Mouse (Mus musculus) bone marrow, adult 2 months (tissue): ENCODE measurements around the gene Srl. TPM values are rescaled to one million over a fixed set of nuclear protein-coding genes. Genes with fewer than 3 reads are reported as not detected.

Experiments
- H3K27ac ChIP-seq: fragments of 200-500 bp; 2 replicates; pipeline ENCODE4 v1.5.1; 2012; ENCODE audit warnings: low read depth, mild to moderate bottlenecking, control low read depth, inconsistent platforms, low read length; ENCODE audit not compliant: control insufficient read depth, poor library complexity, insufficient read depth
- H3K4me1 ChIP-seq: fragments of 200-500 bp; 2 replicates; pipeline ENCODE4 v1.6.1; 2011; ENCODE audit warnings: low read length; ENCODE audit not compliant: control insufficient read depth, insufficient read depth
- H3K4me3 ChIP-seq: fragments of 200-500 bp; replicated peaks from 2 replicates; pipeline ENCODE3; 2011; ENCODE audit warnings: mild to moderate bottlenecking, low read depth, low read length, control low read depth; ENCODE audit not compliant: control insufficient read depth
- CTCF ChIP-seq: fragments of 200-500 bp; IDR thresholded peaks from 2 replicates; pipeline ENCODE4 v1.5.1; 2011; ENCODE audit warnings: low read length, control low read depth; ENCODE audit not compliant: control insufficient read depth, insufficient read depth
- POLR2A ChIP-seq: fragments of 200-500 bp; IDR thresholded peaks from 2 replicates; pipeline ENCODE4 v1.6.1; 2011; ENCODE audit warnings: low read depth, mild to moderate bottlenecking, control low read depth, low read length, borderline replicate concordance; ENCODE audit not compliant: control insufficient read depth
- WGBS: fragments of 180-500 bp; shearing (Covaris S2); methylation state at CpG from one replicate; pipeline ENCODE4 v1.1.7; 2018; 5-methylcytosine and 5-hydroxymethylcytosine counted together
- polyA plus RNA-seq: library from polyadenylated mRNA; stranded (reverse); fragments of >200 nt; gene quantifications from 2 replicates; pipeline ENCODE4 v1.2.4, GENCODE M21; 2011; ENCODE audit warnings: low replicate concordance; ENCODE audit not compliant: missing spikeins, insufficient read depth, insufficient read length

Gene Srl
- polyA plus RNA-seq, 1 experiment = 1.2 TPM

DNA sequence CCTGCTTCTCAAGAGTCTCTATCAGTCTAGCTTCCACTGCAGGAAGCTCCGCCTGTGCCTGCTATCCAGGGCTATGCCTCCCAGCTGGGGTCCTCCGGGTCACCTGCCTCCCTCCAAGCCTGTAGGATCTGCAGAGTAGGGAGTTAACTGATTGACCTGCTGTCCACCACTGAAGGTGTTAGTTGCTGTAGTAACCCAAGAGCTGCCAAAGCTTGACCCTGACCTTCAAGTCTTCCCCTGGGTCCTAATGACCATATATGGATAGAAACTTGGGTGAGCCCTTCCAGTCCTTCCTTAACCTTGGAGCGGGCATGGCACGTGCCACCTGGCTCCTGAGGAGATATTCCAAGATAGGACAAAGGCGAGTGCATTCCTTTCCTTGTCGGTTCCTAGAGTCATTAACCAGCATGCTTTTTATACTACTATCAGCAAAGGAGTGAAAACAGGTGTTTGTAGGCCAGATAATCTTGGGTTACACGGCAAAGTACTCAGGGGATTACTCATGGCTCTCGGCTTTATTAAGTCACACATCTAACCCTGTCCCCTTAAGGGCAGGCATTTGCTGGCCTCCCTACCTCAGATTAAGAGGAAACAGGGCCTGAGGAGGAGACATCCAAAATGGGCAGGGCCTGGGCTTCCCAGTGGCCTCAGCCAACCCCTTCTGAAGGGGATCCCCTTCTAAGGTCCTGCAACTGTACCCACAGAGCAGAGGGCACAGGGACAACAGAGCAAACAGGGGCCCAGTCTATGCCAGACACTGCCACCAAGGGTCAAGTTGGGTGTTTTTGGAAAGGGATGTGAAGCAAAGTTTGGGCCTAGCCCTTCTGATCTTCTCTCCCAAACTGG is 43.6 kb downstream of the Srl start:
- H3K4me3 ChIP-seq = no peak overlapping the region
- H3K4me1 ChIP-seq = no peaks in the 10 kb centered on the region
- TF ChIP-seq CTCF (no peak), POLR2A (no peak)
- no peak overlapping the region for H3K27ac ChIP-seq
- 78% methylated on average over 8 of the region's 8 CpGs for WGBS

DNA sequence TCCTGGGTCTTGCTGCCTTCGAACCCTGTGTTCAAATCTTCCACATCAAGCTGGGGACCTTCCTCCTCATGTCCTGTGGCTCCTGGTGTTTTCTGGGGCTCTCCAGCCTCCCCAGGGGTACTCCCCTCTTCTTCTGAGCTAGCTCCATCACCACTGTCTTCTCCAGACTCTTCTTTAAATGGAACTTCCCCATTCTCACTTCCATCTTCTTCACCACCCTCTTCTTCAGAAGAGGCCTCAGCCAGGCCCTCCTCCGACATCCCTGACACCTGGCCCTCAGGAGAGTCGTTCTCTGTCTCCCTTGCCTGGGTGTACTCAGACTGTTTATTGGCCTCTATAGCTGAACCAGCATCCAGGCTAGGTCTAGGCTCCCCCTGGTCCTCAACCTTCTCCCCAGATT is 45.1 kb downstream of the Srl start:
- no peak for TF ChIP-seq CTCF
- no peak for TF ChIP-seq POLR2A
- no peak overlapping the region for H3K27ac ChIP-seq
- 59% methylated on average over 3 of the region's 3 CpGs for WGBS
- H3K4me1 ChIP-seq = no peaks in the 10 kb centered on the region
- no peak overlapping the region for H3K4me3 ChIP-seq

DNA sequence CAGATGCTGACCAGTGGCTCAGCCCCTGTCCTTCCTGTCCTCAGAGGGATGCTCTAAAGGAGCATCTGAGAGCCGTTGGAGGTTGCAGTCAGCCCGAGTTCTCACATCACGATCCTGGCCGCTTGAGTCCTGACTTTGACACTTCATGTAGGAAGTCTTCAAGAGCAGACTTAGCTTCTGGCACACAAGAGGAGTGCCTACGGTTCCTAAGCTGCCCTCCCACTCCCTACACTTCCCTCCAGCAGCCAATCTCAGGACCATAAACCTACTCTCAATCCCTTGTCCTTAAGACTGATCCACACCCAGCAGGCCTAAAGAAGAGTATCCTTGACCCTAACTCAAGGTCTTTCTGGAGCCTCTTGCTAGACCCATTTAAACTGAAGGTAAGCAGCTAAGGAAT is 45.8 kb downstream of the Srl start:
- H3K4me3 ChIP-seq = no peak overlapping the region
- TF ChIP-seq POLR2A = no peak
- no peaks in the 10 kb centered on the region for H3K4me1 ChIP-seq
- 72% methylated on average over 5 of the region's 5 CpGs for WGBS
- H3K27ac ChIP-seq = no peak overlapping the region

DNA sequence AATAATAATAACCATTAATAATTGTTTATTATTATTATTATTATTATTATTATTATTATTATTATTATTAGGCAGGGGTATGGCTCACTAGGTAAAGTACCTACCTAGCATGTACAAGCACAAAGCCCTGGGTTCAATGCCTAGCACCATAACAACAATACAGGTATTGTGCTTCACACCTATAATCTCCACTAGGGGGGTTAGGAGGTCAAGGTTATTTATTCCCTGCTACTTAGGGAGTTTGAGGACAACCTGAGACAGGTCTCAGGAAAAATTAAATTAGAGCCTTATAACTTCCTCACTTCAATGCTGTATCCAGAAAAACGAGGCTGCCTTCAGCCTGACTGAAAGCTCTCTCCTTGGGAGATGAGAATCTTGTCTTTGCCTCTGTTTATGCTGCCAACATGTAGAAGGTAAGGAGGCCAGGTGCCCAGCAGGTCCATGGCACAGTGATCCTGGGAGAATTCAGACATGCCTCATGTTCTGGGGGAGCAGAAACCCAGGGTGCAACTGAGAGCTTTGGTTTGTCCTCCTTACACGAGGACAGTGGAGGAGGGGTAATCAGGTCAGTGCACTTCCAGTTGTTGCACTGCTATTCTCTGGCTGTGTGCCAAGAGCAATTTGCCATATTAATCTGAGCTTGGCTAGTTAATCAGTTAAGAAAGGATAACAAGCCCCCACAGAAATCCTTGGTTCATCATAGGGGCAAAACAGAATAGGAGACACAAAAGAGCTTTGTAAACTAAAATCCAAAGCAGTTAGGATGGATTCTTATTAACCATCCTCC is 48.6 kb downstream of the Srl start:
- TF ChIP-seq CTCF (no peak), POLR2A (no peak)
- WGBS = 47% methylated on average over 2 of the region's 2 CpGs
- Histone ChIP-seq H3K27ac (no peak overlapping the region), H3K4me3 (no peak overlapping the region), H3K4me1 (no peaks in the 10 kb centered on the region)

- WGBS = 69% methylated on average over 11 of the region's 11 CpGs
- TF ChIP-seq CTCF (peak; percentile 81), POLR2A (no peak)
- Histone ChIP-seq H3K27ac (no peak overlapping the region), H3K4me1 (no peaks in the 10 kb centered on the region), H3K4me3 (no peak overlapping the region)
These were observed 52.4 kb downstream of the Srl start for GRCm38 (mm10) chr16:4489114-4489624.

- TF ChIP-seq CTCF = no peak
- no peak for TF ChIP-seq POLR2A
- Histone ChIP-seq H3K4me1 (no peaks in the 10 kb centered on the region; the same call in 1 of the 2 replicates), H3K4me3 (no peak overlapping the region), H3K27ac (no peak overlapping the region)
- 86% methylated on average over 5 of the region's 5 CpGs for WGBS
These were observed 60.9 kb downstream of the Srl start for GRCm38 (mm10) chr16:4480616-4481265.

DNA sequence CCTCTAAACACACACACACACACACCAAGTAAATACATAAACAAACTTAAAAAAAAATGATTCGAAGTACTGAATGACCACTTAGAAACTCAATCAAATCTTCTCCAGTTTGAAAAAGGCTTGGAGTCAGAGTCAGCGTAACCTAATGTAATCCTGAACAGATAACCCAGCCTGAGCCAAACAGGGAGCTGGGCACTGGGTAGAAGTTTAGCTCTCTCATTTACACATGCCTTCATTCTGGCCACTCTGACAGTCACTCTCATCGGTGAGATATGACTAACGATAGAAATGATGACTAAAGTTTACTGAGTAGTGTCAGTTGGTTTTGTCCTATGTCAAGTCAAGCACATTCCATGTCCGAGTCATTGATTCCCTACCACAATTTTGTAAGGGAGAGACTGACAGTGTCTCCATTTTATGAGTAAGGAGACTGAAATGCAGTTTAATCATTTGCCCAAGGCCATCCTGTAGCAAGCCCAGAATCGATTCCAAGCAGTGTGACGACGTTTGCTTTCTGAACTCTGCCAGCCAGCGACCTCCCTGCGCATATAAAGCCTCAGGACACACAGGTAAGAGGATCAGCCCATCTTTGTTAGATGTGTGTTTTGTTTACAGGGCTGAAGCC is 63.9 kb downstream of the Srl start:
- H3K4me3 ChIP-seq = no peak overlapping the region
- TF ChIP-seq CTCF = no peak
- TF ChIP-seq POLR2A = no peak
- 84% methylated on average over 10 of the region's 10 CpGs for WGBS
- H3K4me1 ChIP-seq = peaks cover 2% of the 10 kb centered on the region; the same call in 1 of the 2 replicates
- no peak overlapping the region for H3K27ac ChIP-seq
